25 mouse cellular contexts compared by ENCODE assay signal in the genomic region with DNA sequence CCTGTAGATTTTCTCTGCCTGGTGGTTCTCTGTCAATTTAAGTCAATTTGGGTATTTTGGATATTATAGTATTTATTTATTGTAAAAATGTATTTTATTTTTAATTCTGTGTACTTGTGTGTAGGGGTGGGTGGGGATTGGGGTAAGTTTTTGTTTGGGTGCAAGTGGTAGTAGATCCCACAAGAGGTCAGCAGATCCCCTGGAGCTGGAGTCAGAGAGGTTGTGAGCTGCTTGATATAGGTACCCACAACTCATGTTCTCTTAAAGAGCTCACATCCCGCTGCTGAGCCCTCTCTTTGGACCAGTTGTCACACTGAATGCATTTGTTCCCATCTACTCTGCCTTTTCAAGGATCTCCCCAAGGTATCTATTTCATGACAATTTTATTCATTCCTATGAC.
DNase-seq lines count a peak whose midpoint lies in the region; ATAC-seq and TF ChIP-seq lines count a peak whose summit lies in the region.
"Had no signal": no experiment of that assay in that cellular context is flagged by ENCODE, and none has a peak within 500 bp of the region (broad histone marks: within the 10 kb centered on the region; RNA-seq: fewer than 3 reads in every experiment).

No protein-coding gene starts in this region.

- 52% methylated on average over 1 of the region's 1 CpGs for WGBS in kidney, postnatal 0 days
- WGBS in midbrain, postnatal 0 days: 71% methylated on average over 1 of the region's 1 CpGs
- 69% methylated on average over 1 of the region's 1 CpGs for WGBS in midbrain, embryonic 14.5 days

- H3K4me3 ChIP-seq in kidney, postnatal 0 days (replicated peaks; ENCODE audit: low read depth, low read length): no peak overlapping the region
- H3K4me3 ChIP-seq in midbrain, postnatal 0 days (ENCODE audit: low read depth, low read length): no peak overlapping the region
- no peak overlapping the region for H3K4me3 ChIP-seq in midbrain, embryonic 14.5 days (replicated peaks; ENCODE audit: low read depth, low read length)
- H3K4me3 ChIP-seq: forebrain, embryonic 12.5 days; heart, embryonic 12.5 days; hindbrain, embryonic 15.5 days; left cerebral cortex, adult 2 months; limb, embryonic 10.5 days; liver, embryonic 13.5 days had no signal

- CTCF ChIA-PET in Patski (lab: Charles Lee): interaction anchor here (1.1 to 1.6 kb wide), 2 partner anchors 9 to 464 kb away, joined by 3 to 5 read pairs; no protein-coding TSS in a partner anchor

- H3K4me1 ChIP-seq in kidney, postnatal 0 days (replicated peaks; ENCODE audit: insufficient read depth, low read length): no peaks in the 10 kb centered on the region
- H3K4me1 ChIP-seq in midbrain, postnatal 0 days (ENCODE audit: insufficient read depth, low read length): no peaks in the 10 kb centered on the region
- no peaks in the 10 kb centered on the region for H3K4me1 ChIP-seq in midbrain, embryonic 14.5 days (ENCODE audit: control insufficient read depth, insufficient read depth, low read length)
- H3K4me1 ChIP-seq: forebrain, embryonic 12.5 days; heart, embryonic 12.5 days; hindbrain, embryonic 15.5 days; limb, embryonic 10.5 days; liver, embryonic 13.5 days had no signal

- ATAC-seq in kidney, postnatal 0 days (replicated peaks; ENCODE audit: low FRiP score, low read depth): no peak
- ATAC-seq in midbrain, postnatal 0 days (ENCODE audit: low FRiP score): no peak
- no peak for ATAC-seq in midbrain, embryonic 14.5 days (ENCODE audit: low FRiP score, low TSS enrichment)
- no peak for ATAC-seq in Patski
- ATAC-seq: activated CD4-positive, CD25-positive, alpha-beta regulatory T cell, adult 4 months; midbrain, embryonic 16.5 days had no signal

- H3K27me3 ChIP-seq in kidney, postnatal 0 days (ENCODE audit: insufficient read depth, low read length): no peaks in the 10 kb centered on the region
- H3K27me3 ChIP-seq in midbrain, postnatal 0 days (ENCODE audit: insufficient read depth, low read length): no peaks in the 10 kb centered on the region
- H3K27me3 ChIP-seq in midbrain, embryonic 14.5 days (ENCODE audit: control insufficient read depth, insufficient read depth, low read length): no peaks in the 10 kb centered on the region
- H3K27me3 ChIP-seq in Patski: no peaks in the 10 kb centered on the region
- H3K27me3 ChIP-seq: forebrain, embryonic 12.5 days; hindbrain, embryonic 15.5 days; liver, embryonic 13.5 days had no signal

- peak; percentile 48 for TF ChIP-seq CTCF in kidney, postnatal 0 days (IDR thresholded peaks at IDR 0.05; ENCODE audit: low read depth)
- TF ChIP-seq CTCF in midbrain, postnatal 0 days (IDR thresholded peaks at IDR 0.05): peak; percentile 23; the same call in 1 of the 2 replicates
- peak; percentile 32 for TF ChIP-seq CTCF in Patski (IDR thresholded peaks at IDR 0.05)

- peak; percentile 52 for DNase-seq in heart, adult 11 months
- DNase-seq in heart, postnatal 25 days (ENCODE audit: low spot score): no peak
- no peak for DNase-seq in kidney, postnatal 0 days (ENCODE audit: low spot score)
- no peak for DNase-seq in kidney, postnatal 10 days
- no peak for DNase-seq in midbrain, postnatal 0 days (ENCODE audit: low spot score)
- no peak for DNase-seq in midbrain, embryonic 14.5 days
- DNase-seq in Patski (ENCODE audit: low read depth, low spot score): no peak
- no peak for DNase-seq in left cerebral cortex, postnatal 4 days
- DNase-seq: adrenal gland, postnatal 25 days; cerebellum, adult 11 months; cerebellum, postnatal 10 days; gastrocnemius, postnatal 10 days; heart, postnatal 36 days; kidney, adult 11 months; kidney, postnatal 25 days; layer of hippocampus, adult 9-11 months; liver, embryonic 13.5 days; thymus, postnatal 36 days had no signal

- no peaks in the 10 kb centered on the region for H3K9me3 ChIP-seq in kidney, postnatal 0 days (replicated peaks; ENCODE audit: low read length)
- no peaks in the 10 kb centered on the region for H3K9me3 ChIP-seq in midbrain, postnatal 0 days (ENCODE audit: low read length)
- no peaks in the 10 kb centered on the region for H3K9me3 ChIP-seq in midbrain, embryonic 14.5 days (ENCODE audit: control insufficient read depth, low read length)
- H3K9me3 ChIP-seq: forebrain, embryonic 12.5 days; heart, embryonic 12.5 days; hindbrain, embryonic 15.5 days; limb, embryonic 10.5 days; liver, embryonic 13.5 days had no signal

- no peak overlapping the region for H3K4me2 ChIP-seq in kidney, postnatal 0 days (ENCODE audit: low read length)
- no peak overlapping the region for H3K4me2 ChIP-seq in midbrain, postnatal 0 days (ENCODE audit: low read depth, low read length, poor library complexity, severe bottlenecking)
- H3K4me2 ChIP-seq in midbrain, embryonic 14.5 days (ENCODE audit: low read length): no peak overlapping the region
- H3K4me2 ChIP-seq: forebrain, embryonic 12.5 days; heart, embryonic 12.5 days; hindbrain, embryonic 15.5 days; liver, embryonic 13.5 days had no signal

- H3K9ac ChIP-seq in kidney, postnatal 0 days (ENCODE audit: low read depth, low read length): no peak overlapping the region
- H3K9ac ChIP-seq in midbrain, postnatal 0 days (replicated peaks; ENCODE audit: low read length, poor library complexity, severe bottlenecking): no peak overlapping the region
- no peak overlapping the region for H3K9ac ChIP-seq in midbrain, embryonic 14.5 days (replicated peaks; ENCODE audit: low read length)
- H3K9ac ChIP-seq: forebrain, embryonic 12.5 days; heart, embryonic 12.5 days; hindbrain, embryonic 15.5 days; liver, embryonic 13.5 days had no signal

- intact Hi-C loops in heart, postnatal 25 days (cut with DNase I): no loop called here
- intact Hi-C loops in left cerebral cortex, postnatal 4 days (cut with DNase I): no loop called here

- H3K27ac ChIP-seq in kidney, postnatal 0 days: no peak overlapping the region
- no peak overlapping the region for H3K27ac ChIP-seq in midbrain, postnatal 0 days (ENCODE audit: low read depth, low read length)
- H3K27ac ChIP-seq in midbrain, embryonic 14.5 days (replicated peaks; ENCODE audit: low read depth, low read length): no peak overlapping the region
- H3K27ac ChIP-seq: forebrain, embryonic 12.5 days; hindbrain, embryonic 15.5 days; left cerebral cortex, adult 2 months; limb, embryonic 10.5 days; liver, embryonic 13.5 days had no signal

- POLR2A ChIA-PET in Patski (lab: Charles Lee): no interaction called here

- no peaks in the 10 kb centered on the region for H3K36me3 ChIP-seq in kidney, postnatal 0 days (ENCODE audit: insufficient read depth, low read length)
- no peaks in the 10 kb centered on the region for H3K36me3 ChIP-seq in midbrain, postnatal 0 days (ENCODE audit: insufficient read depth, low read length)
- H3K36me3 ChIP-seq in midbrain, embryonic 14.5 days (ENCODE audit: control insufficient read depth, insufficient read depth, low read length): no peaks in the 10 kb centered on the region
- H3K36me3 ChIP-seq: forebrain, embryonic 12.5 days; heart, embryonic 12.5 days; hindbrain, embryonic 15.5 days; limb, embryonic 10.5 days; liver, embryonic 13.5 days had no signal

- in situ Hi-C loops in Patski (cut with MboI; ENCODE audit: low pct_unique_long_range_greater_than_20kb): loop anchor here (5.0 kb wide), 1 partner anchor 129 kb away; no protein-coding TSS in a partner anchor
